Mouse (Mus musculus) midbrain, embryonic 13.5 days (tissue): ENCODE measurements around the gene Best1. TPM values are rescaled to one million over a fixed set of nuclear protein-coding genes. Genes with fewer than 3 reads are reported as not detected.
"Not testable (repeated sequence)": the region's sequence is repeated elsewhere in the genome, so short reads cannot be mapped to it uniquely, and the experiment has no call there.

Experiments
- ATAC-seq: fragments of 200-750 bp; cut with Nextera tagmentation; 2 replicates; pipeline ENCODE4 v1.8.0; 2017; ENCODE audit warnings: mild to moderate bottlenecking, moderate TSS enrichment, moderate library complexity
- H3K27ac ChIP-seq: fragments of 300-500 bp; sonication (generic); 2 replicates; pipeline ENCODE4 v1.5.1; 2015; ENCODE audit warnings: inconsistent platforms, mild to moderate bottlenecking, moderate library complexity
- H3K27me3 ChIP-seq: fragments of 300-500 bp; sonication (generic); 2 replicates; pipeline ENCODE4 v1.6.1; 2015; ENCODE audit warnings: mild to moderate bottlenecking, inconsistent platforms
- H3K36me3 ChIP-seq: fragments of 300-500 bp; sonication (generic); 2 replicates; pipeline ENCODE4 v1.6.1; 2015; ENCODE audit warnings: mild to moderate bottlenecking, inconsistent platforms
- H3K4me1 ChIP-seq: fragments of 300-500 bp; sonication (generic); replicated peaks from 2 replicates; pipeline ENCODE4 v1.6.1; 2015; ENCODE audit warnings: inconsistent platforms
- H3K4me2 ChIP-seq: fragments of 300-500 bp; sonication (generic); replicated peaks from 2 replicates; pipeline ENCODE4 v1.6.1; 2015; ENCODE audit warnings: moderate library complexity, mild to moderate bottlenecking, inconsistent platforms
- H3K4me3 ChIP-seq: fragments of 300-500 bp; sonication (generic); replicated peaks from 2 replicates; pipeline ENCODE4 v1.5.1; 2015; ENCODE audit warnings: mild to moderate bottlenecking, inconsistent platforms
- H3K9ac ChIP-seq: fragments of 300-500 bp; sonication (generic); replicated peaks from 2 replicates; pipeline ENCODE4 v1.6.1; 2015; ENCODE audit warnings: mild to moderate bottlenecking, inconsistent platforms
- H3K9me3 ChIP-seq: fragments of 300-500 bp; sonication (generic); 2 replicates; pipeline ENCODE4 v1.6.1; 2016; ENCODE audit warnings: mild to moderate bottlenecking, inconsistent platforms
- WGBS: fragments of 180-500 bp; shearing (Covaris S2); methylation state at CpG from one replicate; pipeline ENCODE4 v1.1.7; 2015; 5-methylcytosine and 5-hydroxymethylcytosine counted together
- polyA plus RNA-seq: library from polyadenylated mRNA; unstranded; fragments of >200 nt; fragmentation: Nextera tagmentation; extraction: Ambion mirVana; gene quantifications from 2 replicates; pipeline ENCODE4 v1.2.1, GENCODE M21; 2015

Best1 gene
- polyA plus RNA-seq, 1 experiment from 2014 or later, result 1.8 TPM

- 95% methylated on average over 6 of the region's 6 CpGs for WGBS
- H3K27me3 ChIP-seq, result no peaks in the 10 kb centered on the region
- no peak overlapping the region for H3K9ac ChIP-seq
- H3K4me2 ChIP-seq, result no peak overlapping the region
- no peaks in the 10 kb centered on the region for H3K9me3 ChIP-seq
- H3K4me1 ChIP-seq, result peaks cover 23% of the 10 kb centered on the region
- peaks cover 22% of the 10 kb centered on the region for H3K36me3 ChIP-seq
- no peak for ATAC-seq
- no peak overlapping the region for H3K27ac ChIP-seq
- H3K4me3 ChIP-seq, result no peak overlapping the region
Measured at GRCm38 (mm10) chr19:9985190-9985899, 16.1 kb downstream of the Best1 start.

- Histone ChIP-seq H3K9me3 (no peaks in the 10 kb centered on the region), H3K4me1 (peaks cover 23% of the 10 kb centered on the region), H3K4me3 (peak overlapping the region; percentile 94), H3K27ac (no peak overlapping the region), H3K27me3 (no peaks in the 10 kb centered on the region), H3K9ac (peak overlapping the region; percentile 87), H3K36me3 (peaks cover 22% of the 10 kb centered on the region), H3K4me2 (peak overlapping the region; percentile 83)
- ATAC-seq, result no peak
- 95% methylated on average over 20 of the region's 20 CpGs for WGBS
Measured at GRCm38 (mm10) chr19:9984111-9985055, 17.1 kb downstream of the Best1 start.

GRCm38 (mm10) chr19:9982852-9983542 lies 18.4 kb downstream of the Best1 start:
- Histone ChIP-seq H3K4me1 (peaks cover 23% of the 10 kb centered on the region), H3K27me3 (no peaks in the 10 kb centered on the region), H3K4me2 (peak overlapping the region; percentile 83), H3K9ac (peak overlapping the region; percentile 87), H3K27ac (peak overlapping the region; percentile 92), H3K9me3 (no peaks in the 10 kb centered on the region), H3K36me3 (peaks cover 22% of the 10 kb centered on the region), H3K4me3 (peak overlapping the region; percentile 94)
- WGBS, result under 1% methylated on average over 31 of the region's 31 CpGs
- ATAC-seq, result peak; percentile 87

GRCm38 (mm10) chr19:9982151-9982851 lies 19.1 kb downstream of the Best1 start:
- Histone ChIP-seq H3K27ac (peak overlapping the region; percentile 92), H3K4me2 (peak overlapping the region; percentile 83), H3K9me3 (no peaks in the 10 kb centered on the region), H3K36me3 (peaks cover 22% of the 10 kb centered on the region), H3K27me3 (no peaks in the 10 kb centered on the region), H3K4me1 (peaks cover 23% of the 10 kb centered on the region), H3K4me3 (peak overlapping the region; percentile 94), H3K9ac (peak overlapping the region; percentile 87)
- peak; percentile 98 for ATAC-seq
- under 1% methylated on average over 59 of the region's 59 CpGs for WGBS

- peaks cover 23% of the 10 kb centered on the region for H3K4me1 ChIP-seq
- no peaks in the 10 kb centered on the region for H3K27me3 ChIP-seq
- ATAC-seq, result no peak
- 67% methylated on average over 4 of the region's 4 CpGs for WGBS
- peak overlapping the region; percentile 88 for H3K27ac ChIP-seq
- H3K4me2 ChIP-seq, result peak overlapping the region; percentile 83
- peaks cover 22% of the 10 kb centered on the region for H3K36me3 ChIP-seq
- peak overlapping the region; percentile 70 for H3K9ac ChIP-seq
- no peaks in the 10 kb centered on the region for H3K9me3 ChIP-seq
- H3K4me3 ChIP-seq, result peak overlapping the region; percentile 94
Measured at GRCm38 (mm10) chr19:9981621-9982020, 19.8 kb downstream of the Best1 start.

GRCm38 (mm10) chr19:9980258-9980657 lies 21.2 kb downstream of the Best1 start, which contains the start of gene Fth1:
Gene Fth1, plus strand, starts transcription at chr19:9980598.
- H3K4me2 ChIP-seq, result no peak within 1 kb of the TSS
- peaks cover 15% of the 10 kb centered on the region for H3K36me3 ChIP-seq
- H3K4me1 ChIP-seq, result peaks cover 23% of the 10 kb centered on the region
- no peaks in the 10 kb centered on the region for H3K9me3 ChIP-seq
- H3K27ac ChIP-seq, result no peak within 1 kb of the TSS
- H3K9ac ChIP-seq, result no peak within 1 kb of the TSS
- 88% methylated on average over 4 of the region's 4 CpGs for WGBS
- H3K27me3 ChIP-seq, result no peaks in the 10 kb centered on the region
- no peak for ATAC-seq
- no peak within 1 kb of the TSS for H3K4me3 ChIP-seq

- H3K4me2 ChIP-seq, result no peak overlapping the region
- peaks cover 20% of the 10 kb centered on the region for H3K4me1 ChIP-seq
- no peak overlapping the region for H3K27ac ChIP-seq
- H3K27me3 ChIP-seq, result no peaks in the 10 kb centered on the region
- H3K9me3 ChIP-seq, result no peaks in the 10 kb centered on the region
- H3K4me3 ChIP-seq, result no peak overlapping the region
- H3K36me3 ChIP-seq, result peaks cover 4% of the 10 kb centered on the region
- H3K9ac ChIP-seq, result no peak overlapping the region
- WGBS, result 85% methylated on average over 2 of the region's 2 CpGs
- ATAC-seq, result no peak
Measured at GRCm38 (mm10) chr19:9979156-9979555, 22.3 kb downstream of the Best1 start.

- WGBS, result 71% methylated on average over 5 of the region's 5 CpGs
- ATAC-seq, result no peak
Measured at GRCm38 (mm10) chr19:9978431-9978951, 22.9 kb downstream of the Best1 start.

GRCm38 (mm10) chr19:9977085-9977484 lies 24.3 kb downstream of the Best1 start:
- Histone ChIP-seq H3K36me3 (no peaks in the 10 kb centered on the region), H3K9me3 (no peaks in the 10 kb centered on the region), H3K27ac (no peak overlapping the region), H3K27me3 (no peaks in the 10 kb centered on the region), H3K9ac (no peak overlapping the region), H3K4me3 (no peak overlapping the region), H3K4me2 (no peak overlapping the region), H3K4me1 (peaks cover 10% of the 10 kb centered on the region)
- no peak for ATAC-seq
- 87% methylated on average over 10 of the region's 10 CpGs for WGBS

More at GRCm38 (mm10) chr19:9978431-9978951, 22.9 kb downstream of the Best1 start:
- H3K4me1 ChIP-seq, result peaks cover 13% of the 10 kb centered on the region
- no peaks in the 10 kb centered on the region for H3K9me3 ChIP-seq
- no peak overlapping the region for H3K27ac ChIP-seq
- H3K4me2 ChIP-seq, result no peak overlapping the region
- no peaks in the 10 kb centered on the region for H3K27me3 ChIP-seq
- H3K9ac ChIP-seq, result no peak overlapping the region
- H3K4me3 ChIP-seq, result no peak overlapping the region
- H3K36me3 ChIP-seq, result no peaks in the 10 kb centered on the region

- H3K27ac ChIP-seq, H3K27me3 ChIP-seq, H3K36me3 ChIP-seq, H3K4me1 ChIP-seq, H3K9me3 ChIP-seq, H3K9ac ChIP-seq, H3K4me2 ChIP-seq, H3K4me3 ChIP-seq, ATAC-seq: not testable (repeated sequence)
- WGBS, result 79% methylated on average over 2 of the region's 2 CpGs
Measured at GRCm38 (mm10) chr19:9974853-9975252, 26.6 kb downstream of the Best1 start.
